Mouse (Mus musculus) E14TG2a.4 (cell line): ENCODE measurements around the gene Ugt1a1.

ENCODE experiments used
- CTCF ChIP-seq: conservative IDR thresholded peaks from 2 replicates; pipeline ENCODE4 v1.5.1; 2014; ENCODE audit warnings: low read length
- NANOG ChIP-seq: IDR thresholded peaks from 2 replicates; pipeline ENCODE4 v1.6.1; 2014; ENCODE audit warnings: borderline replicate concordance, low read length, mixed read lengths

DNA sequence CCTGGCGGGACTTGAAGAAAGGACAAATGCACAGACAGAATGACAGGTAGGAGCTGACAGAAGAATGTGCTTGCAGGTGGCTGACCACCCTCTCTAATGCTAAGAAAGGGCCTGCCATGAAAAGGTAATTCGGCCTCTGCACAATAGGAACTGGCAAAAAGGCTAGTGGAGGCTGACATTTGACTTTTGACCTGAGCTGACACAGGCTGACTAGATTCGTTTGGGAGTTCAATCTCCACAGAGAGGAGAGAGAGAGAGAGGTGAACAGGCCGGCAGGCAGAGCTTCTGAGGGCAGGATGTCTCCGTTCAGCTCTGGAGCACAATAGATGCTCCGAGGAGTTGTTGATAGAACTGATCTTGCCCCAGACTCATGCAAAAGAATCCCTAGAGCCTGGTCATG, 34.6 kb downstream of the Ugt1a1 start:
- TF ChIP-seq CTCF: no peak
- no peak for TF ChIP-seq NANOG
